Mouse (Mus musculus) liver, postnatal 0 days (tissue): Measurements from ENCODE around the gene 2210016L21Rik.

Experiments
- CTCF ChIP-seq: sonication (generic); IDR thresholded peaks from 2 replicates; pipeline ENCODE4 v1.5.1; 2016; ENCODE audit warnings: antibody characterized with exemption, low read depth
- EP300 ChIP-seq: IDR thresholded peaks from 2 replicates; pipeline ENCODE4 v1.6.1; 2016; ENCODE audit warnings: antibody characterized with exemption, low read depth, mild to moderate bottlenecking

- TF ChIP-seq EP300 (no peak), CTCF (no peak)
Observed at GRCm38 (mm10) chr5:114964315-114964966, 22.5 kb downstream of the 2210016L21Rik start.
